Mouse (Mus musculus) stomach, postnatal 0 days (tissue): ENCODE data around the gene Rap2a.

Source experiments
- CTCF ChIP-seq: IDR thresholded peaks from 2 replicates; pipeline ENCODE4 v1.5.1; 2016; ENCODE audit warnings: antibody characterized with exemption, low read depth, mild to moderate bottlenecking, moderate library complexity
- EP300 ChIP-seq: optimal IDR thresholded peaks from 2 replicates; pipeline ENCODE3; 2016; ENCODE audit warnings: antibody characterized with exemption

GRCm38 (mm10) chr14:120428497-120428896 lies 49.7 kb upstream of the Rap2a start:
- no peak for TF ChIP-seq CTCF
- TF ChIP-seq EP300, result no peak
